Mouse (Mus musculus) midbrain, embryonic 14.5 days (tissue): ENCODE results near the gene Ifitm3. TPM values are rescaled to one million over a fixed set of nuclear protein-coding genes. Genes with fewer than 3 reads are reported as not detected.
A peak's percentile ranks its signal among the peaks of the same experiment; 100 is the strongest.

Experiments used
- ATAC-seq: fragments of 200-750 bp; cut with Nextera tagmentation; 2 replicates; pipeline ENCODE4 v1.8.0; 2017; ENCODE audit warnings: moderate number of reproducible peaks, moderate library complexity; ENCODE audit not compliant: low FRiP score, low TSS enrichment
- DNase-seq: peaks from one replicate; pipeline ENCODE4 v3.0.0-alpha.2; 2015
- H3K27ac ChIP-seq: fragments of 300-500 bp; sonication (generic); replicated peaks from 2 replicates; pipeline ENCODE4 v1.5.1; 2014; ENCODE audit warnings: mild to moderate bottlenecking, low read depth, low read length, moderate library complexity
- H3K27me3 ChIP-seq: fragments of 300-500 bp; sonication (generic); 2 replicates; pipeline ENCODE4 v1.6.1; 2014; ENCODE audit warnings: low read length, control low read depth, mixed read lengths; ENCODE audit not compliant: control insufficient read depth, insufficient read depth
- H3K36me3 ChIP-seq: fragments of 300-500 bp; sonication (generic); 2 replicates; pipeline ENCODE4 v1.6.1; 2014; ENCODE audit warnings: low read length, control low read depth; ENCODE audit not compliant: control insufficient read depth, insufficient read depth
- H3K4me1 ChIP-seq: fragments of 300-500 bp; sonication (generic); 2 replicates; pipeline ENCODE4 v1.6.1; 2014; ENCODE audit warnings: mild to moderate bottlenecking, antibody characterized with exemption, low read length, control low read depth; ENCODE audit not compliant: control insufficient read depth, insufficient read depth
- H3K4me2 ChIP-seq: fragments of 300-500 bp; sonication (generic); 2 replicates; pipeline ENCODE4 v1.6.1; 2014; ENCODE audit warnings: mild to moderate bottlenecking, low read length, moderate library complexity
- H3K4me3 ChIP-seq: fragments of 300-500 bp; sonication (generic); replicated peaks from 2 replicates; pipeline ENCODE4 v1.5.1; 2014; ENCODE audit warnings: low read depth, low read length
- H3K9ac ChIP-seq: fragments of 300-500 bp; sonication (generic); replicated peaks from 2 replicates; pipeline ENCODE4 v1.6.1; 2014; ENCODE audit warnings: mild to moderate bottlenecking, low read length, moderate library complexity
- H3K9me3 ChIP-seq: fragments of 300-500 bp; sonication (generic); 2 replicates; pipeline ENCODE4 v1.6.1; 2016; ENCODE audit warnings: low read length, control low read depth, mixed read lengths; ENCODE audit not compliant: control insufficient read depth
- WGBS: fragments of 180-500 bp; shearing (Covaris S2); extraction: QIAGEN DNeasy Blood & Tissue Kit; methylation state at CpG from one replicate; pipeline ENCODE4 v1.1.7; 2014; 5-methylcytosine and 5-hydroxymethylcytosine counted together
- polyA plus RNA-seq: library from polyadenylated mRNA; unstranded; fragments of >200 nt; fragmentation: Nextera tagmentation; extraction: Ambion mirVana; gene quantifications from 2 replicates; pipeline ENCODE4 v1.2.1, GENCODE M21; 2014

Ifitm3 gene
- 18.8 and 66.5 TPM in 2 replicates for polyA plus RNA-seq

- 0 out of 2 replicates have a peak, but pooled peaks cover 7% of the 10 kb centered on the region for H3K4me1 ChIP-seq
- no peak within 1 kb of the TSS for H3K9ac ChIP-seq
- no peaks in the 10 kb centered on the region for H3K27me3 ChIP-seq
- no peaks in the 10 kb centered on the region for H3K36me3 ChIP-seq
- WGBS = 33% methylated on average over 10 of the region's 10 CpGs
- H3K4me3 ChIP-seq = no peak within 1 kb of the TSS
- H3K27ac ChIP-seq = no peak within 1 kb of the TSS
- no peak for ATAC-seq
- H3K9me3 ChIP-seq = no peaks in the 10 kb centered on the region
- no peak for DNase-seq
- H3K4me2 ChIP-seq = peak within 1 kb of the TSS; percentile 3; the same call in 1 of the 2 replicates
These were observed at the start of gene Ifitm3 for GRCm38 (mm10) chr7:141010593-141010992. Ifitm3 (minus strand) TSS chr7:141010770.

DNA sequence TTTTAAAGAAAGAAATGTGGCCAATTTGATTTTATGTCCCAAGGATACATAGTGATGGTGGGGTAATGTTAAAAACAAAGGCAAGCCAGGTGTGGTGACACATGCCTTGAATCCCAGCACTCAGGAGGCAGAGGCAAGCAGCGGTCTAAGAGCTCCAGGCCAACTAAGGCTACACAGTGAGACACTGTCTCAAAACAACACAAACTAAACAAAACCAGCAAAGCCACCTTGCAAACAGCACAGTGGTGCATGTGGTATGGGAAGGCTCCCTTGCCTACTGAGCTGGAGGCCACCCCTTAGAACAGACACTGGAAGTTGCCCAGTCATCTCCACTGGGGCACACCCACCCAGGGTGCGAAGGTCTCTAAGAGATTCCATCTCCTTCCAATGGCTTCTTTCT is 49.4 kb upstream of the Ifitm3 start:
- Histone ChIP-seq H3K27me3 (no peaks in the 10 kb centered on the region), H3K4me1 (peaks cover 23% of the 10 kb centered on the region), H3K36me3 (peaks cover 19% of the 10 kb centered on the region), H3K4me2 (peak overlapping the region; percentile 83), H3K27ac (peak overlapping the region; percentile 94), H3K4me3 (peak overlapping the region; percentile 85), H3K9me3 (no peaks in the 10 kb centered on the region; the same call in 1 of the 2 replicates), H3K9ac (peak overlapping the region; percentile 98)
- 65% methylated on average over 2 of the region's 2 CpGs for WGBS
- ATAC-seq (0 out of 2 replicates have a peak, but pooled peaks have one; percentile 1), DNase-seq (no peak)

DNA sequence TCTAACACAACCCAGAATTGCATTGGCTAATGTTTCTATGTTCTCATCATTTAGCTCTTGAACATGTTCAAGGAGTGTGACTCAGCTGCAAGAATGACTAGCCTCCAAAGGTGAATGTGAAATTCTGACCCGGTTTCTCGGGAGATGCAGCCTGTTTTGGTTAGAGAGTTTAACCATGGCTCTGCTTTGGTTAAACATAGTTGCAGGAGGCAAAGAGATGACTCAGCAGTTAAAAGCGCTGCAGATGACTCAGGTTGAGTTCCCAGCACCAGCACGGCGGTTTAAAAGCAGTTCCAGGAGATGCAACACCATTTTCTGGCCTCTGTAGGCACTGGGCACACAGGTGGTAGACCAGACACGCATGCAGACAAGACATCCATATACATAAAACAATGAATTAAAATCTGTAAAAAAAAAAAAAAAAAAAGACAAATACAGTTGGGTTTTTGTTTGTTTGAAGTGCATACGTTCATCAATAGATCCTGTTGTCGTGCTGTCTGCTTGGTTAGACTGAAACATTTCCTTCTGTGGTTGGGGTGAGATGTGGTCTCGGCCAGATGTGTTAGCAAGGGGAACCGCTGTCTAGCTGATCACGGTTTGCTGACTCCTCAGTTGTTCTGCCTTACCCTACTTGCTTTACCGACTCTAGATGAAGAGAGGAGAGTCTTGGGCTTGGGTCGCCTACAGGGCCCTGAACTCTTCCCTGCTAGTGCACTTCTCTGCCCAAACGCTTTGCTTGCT is 48.2 kb upstream of the Ifitm3 start:
- peaks cover 8% of the 10 kb centered on the region; the same call in 1 of the 2 replicates for H3K36me3 ChIP-seq
- H3K27ac ChIP-seq = no peak overlapping the region
- H3K4me3 ChIP-seq = no peak overlapping the region
- peaks cover 23% of the 10 kb centered on the region for H3K4me1 ChIP-seq
- no peak for DNase-seq
- WGBS = 96% methylated on average over 14 of the region's 14 CpGs
- H3K4me2 ChIP-seq = no peak overlapping the region
- H3K9ac ChIP-seq = no peak overlapping the region
- no peaks in the 10 kb centered on the region; the same call in 1 of the 2 replicates for H3K9me3 ChIP-seq
- no peak for ATAC-seq
- H3K27me3 ChIP-seq = no peaks in the 10 kb centered on the region

- no peak overlapping the region for H3K4me2 ChIP-seq
- H3K36me3 ChIP-seq = no peaks in the 10 kb centered on the region
- H3K4me3 ChIP-seq = no peak overlapping the region
- DNase-seq = no peak
- H3K4me1 ChIP-seq = peaks cover 21% of the 10 kb centered on the region
- H3K9me3 ChIP-seq = no peaks in the 10 kb centered on the region; the same call in 1 of the 2 replicates
- no peaks in the 10 kb centered on the region for H3K27me3 ChIP-seq
- H3K27ac ChIP-seq = no peak overlapping the region
- ATAC-seq = no peak
- H3K9ac ChIP-seq = no peak overlapping the region
- 95% methylated on average over 1 of the region's 1 CpGs for WGBS
These were observed 47.0 kb upstream of the Ifitm3 start for GRCm38 (mm10) chr7:141057541-141057940.

- Histone ChIP-seq H3K4me2 (no peak overlapping the region), H3K36me3 (no peaks in the 10 kb centered on the region), H3K27ac (no peak overlapping the region), H3K4me1 (peaks cover 15% of the 10 kb centered on the region), H3K4me3 (no peak overlapping the region), H3K27me3 (no peaks in the 10 kb centered on the region), H3K9ac (no peak overlapping the region), H3K9me3 (no peaks in the 10 kb centered on the region; the same call in 1 of the 2 replicates)
- DNase-seq (no peak), ATAC-seq (no peak)
- WGBS = 93% methylated on average over 6 of the region's 6 CpGs
These were observed 46.4 kb upstream of the Ifitm3 start for GRCm38 (mm10) chr7:141056976-141057375.

DNA sequence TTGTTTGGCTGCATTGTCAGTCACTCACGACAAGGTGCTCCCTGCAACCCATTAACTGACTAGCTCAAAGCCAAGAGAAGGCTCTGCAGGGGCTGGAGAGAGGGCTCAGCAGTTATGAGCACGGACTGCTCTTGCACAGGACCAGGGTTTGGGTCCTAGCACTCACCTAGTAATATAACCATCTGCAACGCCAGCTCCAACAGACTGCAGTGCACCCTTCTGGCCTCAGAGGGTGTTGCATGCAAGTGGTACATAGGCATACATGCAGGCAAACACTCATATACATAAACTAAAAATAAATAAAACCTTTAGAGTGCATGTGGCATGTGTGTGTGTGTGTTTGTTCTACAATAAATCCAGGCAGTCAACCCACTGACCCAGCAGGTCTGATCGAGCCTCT is 45.2 kb upstream of the Ifitm3 start:
- whole genome bisulfite sequencing = 88% methylated on average over 4 of the region's 4 CpGs
- Histone ChIP-seq H3K9me3 (no peaks in the 10 kb centered on the region; the same call in 1 of the 2 replicates), H3K4me3 (no peak overlapping the region), H3K27me3 (no peaks in the 10 kb centered on the region), H3K36me3 (no peaks in the 10 kb centered on the region), H3K4me1 (peaks cover 10% of the 10 kb centered on the region), H3K4me2 (no peak overlapping the region), H3K27ac (no peak overlapping the region), H3K9ac (no peak overlapping the region)
- DNase-seq = no peak
- no peak for ATAC-seq

DNA sequence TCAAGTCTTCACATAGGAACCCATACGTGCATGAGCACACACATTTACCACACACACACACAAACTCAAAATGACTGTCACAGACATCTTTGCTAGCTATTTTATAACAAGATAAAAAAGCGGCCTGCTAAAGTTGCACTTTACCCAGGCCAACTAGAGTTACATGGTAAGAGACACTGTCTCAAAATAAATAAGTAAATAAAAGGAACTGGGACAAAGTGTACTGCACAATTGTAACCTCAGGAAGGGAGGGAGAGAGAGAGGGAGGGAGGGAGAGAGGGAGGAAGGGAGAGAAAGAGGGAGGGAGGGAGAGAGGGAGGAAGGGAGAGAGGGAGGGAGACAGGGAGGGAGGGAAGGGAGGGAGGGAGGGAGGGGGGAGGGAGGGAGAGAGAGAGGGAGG is 41.9 kb upstream of the Ifitm3 start:
- no peak overlapping the region for H3K9ac ChIP-seq
- ATAC-seq = no peak
- no peak overlapping the region for H3K4me2 ChIP-seq
- no peaks in the 10 kb centered on the region for H3K36me3 ChIP-seq
- DNase-seq = no peak
- WGBS = 86% methylated on average over 2 of the region's 2 CpGs
- no peaks in the 10 kb centered on the region; the same call in 1 of the 2 replicates for H3K9me3 ChIP-seq
- H3K4me1 ChIP-seq = peaks cover 7% of the 10 kb centered on the region
- no peak overlapping the region for H3K27ac ChIP-seq
- H3K4me3 ChIP-seq = no peak overlapping the region
- H3K27me3 ChIP-seq = no peaks in the 10 kb centered on the region

DNA sequence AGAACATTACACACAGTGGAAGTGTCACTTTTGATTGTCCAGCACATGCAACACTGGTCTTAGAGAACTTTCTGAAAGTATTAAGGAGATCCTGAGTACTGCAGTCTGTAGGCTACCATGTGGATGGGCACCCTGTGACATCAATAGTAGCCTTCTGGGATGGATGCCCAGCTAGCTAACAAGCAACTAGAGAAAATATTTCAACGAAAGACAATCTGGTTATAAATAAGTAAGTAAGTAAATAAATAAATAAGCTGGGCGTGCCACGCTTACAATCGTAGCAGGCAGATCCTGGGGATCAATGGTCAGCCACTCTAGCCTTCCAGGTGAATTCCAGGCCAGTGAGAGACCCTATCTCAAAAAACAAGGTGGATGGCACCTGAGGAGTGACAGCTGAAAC is 41.4 kb upstream of the Ifitm3 start:
- WGBS = 93% methylated on average over 4 of the region's 4 CpGs

More for the DNA sequence above, 41.4 kb upstream of the Ifitm3 start:
- ATAC-seq (no peak), DNase-seq (no peak)
- no peaks in the 10 kb centered on the region; the same call in 1 of the 2 replicates for H3K9me3 ChIP-seq
- no peaks in the 10 kb centered on the region for H3K27me3 ChIP-seq
- H3K9ac ChIP-seq = no peak overlapping the region
- peaks cover 9% of the 10 kb centered on the region for H3K4me1 ChIP-seq
- H3K4me2 ChIP-seq = no peak overlapping the region
- no peak overlapping the region for H3K4me3 ChIP-seq
- H3K36me3 ChIP-seq = no peaks in the 10 kb centered on the region
- H3K27ac ChIP-seq = no peak overlapping the region
